Mouse (Mus musculus) heart, adult 2 months (tissue): ENCODE data around the gene Slc35e2. TPM values are rescaled to one million over a fixed set of nuclear protein-coding genes. Genes with fewer than 3 reads are reported as not detected.
A peak's percentile ranks its signal among the peaks of the same experiment; 100 is the strongest.

Experiments used
- DNase-seq, 2 experiments: peaks; one replicate each; pipeline ENCODE4 v3.0.0; 2021
- H3K27ac ChIP-seq: fragments of 200-600 bp; 2 replicates; pipeline ENCODE4 v1.8.1; 2022
- H3K27me3 ChIP-seq: fragments of 200-500 bp; 2 replicates; pipeline ENCODE4 v1.6.1; 2012; ENCODE audit warnings: mild to moderate bottlenecking, low read length, inconsistent platforms, mixed read lengths; ENCODE audit not compliant: control insufficient read depth, insufficient read depth
- H3K36me3 ChIP-seq: fragments of 200-500 bp; 2 replicates; pipeline ENCODE4 v1.6.1; 2012; ENCODE audit warnings: low read length, inconsistent platforms; ENCODE audit not compliant: control insufficient read depth, insufficient read depth
- H3K4me1 ChIP-seq: fragments of 200-500 bp; 2 replicates; pipeline ENCODE4 v1.6.1; 2011; ENCODE audit warnings: low read length; ENCODE audit not compliant: control insufficient read depth, insufficient read depth
- H3K4me3 ChIP-seq: fragments of 200-600 bp; 2 replicates; pipeline ENCODE4 v1.8.1; 2022
- H3K79me2 ChIP-seq: fragments of 200-500 bp; replicated peaks from 2 replicates; pipeline ENCODE4 v1.6.1; 2012; ENCODE audit warnings: mild to moderate bottlenecking, inconsistent platforms, low read length, moderate library complexity, mixed read lengths; ENCODE audit not compliant: control insufficient read depth, insufficient read depth
- H3K9ac ChIP-seq: fragments of 200-500 bp; 2 replicates; pipeline ENCODE4 v1.6.1; 2012; ENCODE audit warnings: low read depth, mild to moderate bottlenecking, control low read depth, inconsistent platforms, low read length, mixed read lengths
- CTCF ChIP-seq: fragments of 200-600 bp; IDR thresholded peaks from 2 replicates; pipeline ENCODE4 v1.8.1; 2022; ENCODE audit warnings: antibody characterized with exemption, mild to moderate bottlenecking, moderate library complexity
- EP300 ChIP-seq: fragments of 200-500 bp; IDR thresholded peaks from 2 replicates; pipeline ENCODE4 v1.6.1; 2011; ENCODE audit warnings: low read depth, low read length, control low read depth; ENCODE audit not compliant: insufficient read depth
- POLR2A ChIP-seq: fragments of 200-500 bp; IDR thresholded peaks from 2 replicates; pipeline ENCODE4 v1.6.1; 2011; ENCODE audit warnings: mild to moderate bottlenecking, low read depth, low read length, control low read depth; ENCODE audit not compliant: insufficient read depth
- WGBS: fragments of 180-500 bp; shearing (Covaris S2); methylation state at CpG from one replicate; pipeline ENCODE4 v1.1.7; 2018; 5-methylcytosine and 5-hydroxymethylcytosine counted together
- intact Hi-C: fragments of 180-260 bp; cut with DNase I; formaldehyde crosslinking; loops from one replicate; pipeline ENCODE4 v1.15.1; 2025
- polyA plus RNA-seq: library from polyadenylated mRNA; depleted of rRNA; stranded (reverse); fragments of >200 nt; gene quantifications from 2 replicates; pipeline ENCODE4 v1.2.3, GENCODE M21; 2012
- total RNA-seq, 2 experiments: library from RNA; stranded (reverse); gene quantifications; 2 replicates each; pipeline ENCODE4 v1.2.3; 2021

The Slc35e2 gene
- total and polyA plus RNA-seq, 3 experiments = 4.1 to 8.2 (median 6.3) TPM

GRCm38 (mm10) chr4:155593780-155594179 lies 7.4 kb upstream of the Slc35e2 start:
- H3K4me1 ChIP-seq = no peaks in the 10 kb centered on the region
- WGBS = 54% methylated on average over 1 of the region's 1 CpGs
- intact Hi-C loops = no loop called here
- H3K27ac ChIP-seq = no peak overlapping the region
- H3K9ac ChIP-seq = no peak overlapping the region
- H3K79me2 ChIP-seq = no peaks in the 10 kb centered on the region
- H3K27me3 ChIP-seq = no peaks in the 10 kb centered on the region
- TF ChIP-seq EP300 (no peak), CTCF (no peak), POLR2A (no peak)
- H3K36me3 ChIP-seq = no peaks in the 10 kb centered on the region
- no peak overlapping the region for H3K4me3 ChIP-seq
- DNase-seq = no peak

GRCm38 (mm10) chr4:155595777-155596176 lies 5.4 kb upstream of the Slc35e2 start:
- intact Hi-C loops = no loop called here
- Histone ChIP-seq H3K36me3 (no peaks in the 10 kb centered on the region), H3K9ac (no peak overlapping the region), H3K27ac (no peak overlapping the region), H3K4me1 (no peaks in the 10 kb centered on the region), H3K79me2 (no peaks in the 10 kb centered on the region), H3K4me3 (no peak overlapping the region), H3K27me3 (no peaks in the 10 kb centered on the region)
- DNase-seq = no peak
- WGBS = 70% methylated on average over 3 of the region's 3 CpGs
- TF ChIP-seq EP300 = no peak
- TF ChIP-seq CTCF = no peak
- no peak for TF ChIP-seq POLR2A

- Histone ChIP-seq H3K79me2 (no peaks in the 10 kb centered on the region), H3K4me3 (no peak overlapping the region), H3K36me3 (no peaks in the 10 kb centered on the region), H3K27me3 (no peaks in the 10 kb centered on the region), H3K27ac (no peak overlapping the region), H3K4me1 (no peaks in the 10 kb centered on the region), H3K9ac (no peak overlapping the region)
- 76% methylated on average over 5 of the region's 5 CpGs for WGBS
- intact Hi-C loops = no loop called here
- no peak for DNase-seq
- TF ChIP-seq POLR2A = no peak
These were observed 4.6 kb upstream of the Slc35e2 start for GRCm38 (mm10) chr4:155596606-155597005.

GRCm38 (mm10) chr4:155598536-155598935 lies 2.7 kb upstream of the Slc35e2 start:
- Histone ChIP-seq H3K4me3 (no peak overlapping the region), H3K9ac (no peak overlapping the region), H3K79me2 (no peaks in the 10 kb centered on the region), H3K27ac (no peak overlapping the region), H3K36me3 (peaks cover 3% of the 10 kb centered on the region; the same call in 1 of the 2 replicates), H3K27me3 (no peaks in the 10 kb centered on the region), H3K4me1 (no peaks in the 10 kb centered on the region)
- intact Hi-C loops = no loop called here
- TF ChIP-seq POLR2A = no peak
- TF ChIP-seq EP300 = no peak
- no peak for TF ChIP-seq CTCF
- WGBS = 19% methylated on average over 20 of the region's 20 CpGs
- no peak for DNase-seq

GRCm38 (mm10) chr4:155599901-155600825 lies 1.1 kb upstream of the Slc35e2 start:
- no peak for DNase-seq
- Histone ChIP-seq H3K9ac (no peak overlapping the region), H3K27me3 (no peaks in the 10 kb centered on the region), H3K36me3 (peaks cover 3% of the 10 kb centered on the region; the same call in 1 of the 2 replicates), H3K79me2 (no peaks in the 10 kb centered on the region), H3K4me3 (no peak overlapping the region; the same call in 1 of the 2 replicates), H3K27ac (peak overlapping the region; percentile 100), H3K4me1 (no peaks in the 10 kb centered on the region)
- intact Hi-C loops = loop anchor here (2.0 kb wide), 2 partner anchors 25 to 37 kb away; partner anchors contain the start of genes Cdk11b and Nadk
- WGBS = 73% methylated on average over 11 of the region's 11 CpGs
- TF ChIP-seq EP300 (no peak), POLR2A (no peak), CTCF (no peak)

- TF ChIP-seq EP300 (no peak), CTCF (no peak)
These were observed 811 bp downstream of the Slc35e2 start for GRCm38 (mm10) chr4:155601997-155602456.

More at GRCm38 (mm10) chr4:155601997-155602456, 811 bp downstream of the Slc35e2 start:
- Histone ChIP-seq H3K27ac (peak overlapping the region; percentile 100), H3K27me3 (no peaks in the 10 kb centered on the region), H3K4me3 (peak overlapping the region; percentile 99), H3K4me1 (no peaks in the 10 kb centered on the region), H3K9ac (peak overlapping the region; percentile 94), H3K79me2 (no peaks in the 10 kb centered on the region), H3K36me3 (peaks cover 3% of the 10 kb centered on the region; the same call in 1 of the 2 replicates)
- WGBS = 2% methylated on average over 31 of the region's 31 CpGs
- intact Hi-C loops = loop anchor here (2.0 kb wide), 2 partner anchors 23 to 39 kb away; partner anchors contain the start of genes Cdk11b and Nadk
- no peak for DNase-seq
